Comparison of ENCODE assay signal across 11 mouse cellular contexts in genomic region chr5:104112511-104112910, GRCm38 (mm10). TPM values are rescaled to one million over a fixed set of nuclear protein-coding genes. Genes with fewer than 3 reads are reported as not detected.
DNase-seq lines count a peak whose midpoint lies in the region; ATAC-seq and TF ChIP-seq lines count a peak whose summit lies in the region.
"Had no signal": no experiment of that assay in that cellular context is flagged by ENCODE, and none has a peak within 500 bp of the region (broad histone marks: within the 10 kb centered on the region; RNA-seq: fewer than 3 reads in every experiment).

No protein-coding gene starts in this region.

- peak overlapping the region; percentile 12; the same call in 1 of the 2 replicates for H3K4me3 ChIP-seq in kidney, adult 2 months (ENCODE audit: insufficient read depth, low read depth, low read length)
- H3K4me3 ChIP-seq in embryonic facial prominence, embryonic 13.5 days = peak overlapping the region; percentile 20
- peak overlapping the region; percentile 16 for H3K4me3 ChIP-seq in hindbrain, embryonic 12.5 days
- peak overlapping the region; percentile 19 for H3K4me3 ChIP-seq in midbrain, embryonic 15.5 days
- H3K4me3 ChIP-seq in liver, embryonic 12.5 days = no peak overlapping the region

- no peaks in the 10 kb centered on the region for H3K27me3 ChIP-seq in kidney, adult 2 months (replicated peaks; ENCODE audit: control insufficient read depth, insufficient read depth, low read length)
- H3K27me3 ChIP-seq in embryonic facial prominence, embryonic 13.5 days = no peaks in the 10 kb centered on the region
- no peaks in the 10 kb centered on the region for H3K27me3 ChIP-seq in hindbrain, embryonic 12.5 days
- no peaks in the 10 kb centered on the region for H3K27me3 ChIP-seq in midbrain, embryonic 15.5 days (replicated peaks)
- no peaks in the 10 kb centered on the region for H3K27me3 ChIP-seq in liver, embryonic 12.5 days (replicated peaks)

- no peak for DNase-seq in kidney, adult 2 months
- DNase-seq in kidney, postnatal 4 days = no peak
- DNase-seq in gastrocnemius, postnatal 36 days = no peak
- DNase-seq in urinary bladder, postnatal 25 days (ENCODE audit: low spot score) = no peak
- DNase-seq: right cerebral cortex, postnatal 14 days had no signal

- no peaks in the 10 kb centered on the region for H3K9me3 ChIP-seq in embryonic facial prominence, embryonic 13.5 days
- H3K9me3 ChIP-seq in hindbrain, embryonic 12.5 days (replicated peaks) = no peaks in the 10 kb centered on the region
- no peaks in the 10 kb centered on the region for H3K9me3 ChIP-seq in midbrain, embryonic 15.5 days
- no peaks in the 10 kb centered on the region for H3K9me3 ChIP-seq in liver, embryonic 12.5 days (replicated peaks)

- no peak for TF ChIP-seq CTCF in kidney, adult 2 months (conservative IDR thresholded peaks at IDR 0.05; ENCODE audit: insufficient read depth, insufficient read length, low read depth, low read length)

- H3K27ac ChIP-seq in kidney, adult 2 months (ENCODE audit: insufficient read depth, low read depth, low read length) = peak overlapping the region; percentile 52; the same call in 1 of the 2 replicates
- peak overlapping the region; percentile 74 for H3K27ac ChIP-seq in embryonic facial prominence, embryonic 13.5 days
- peak overlapping the region; percentile 83 for H3K27ac ChIP-seq in hindbrain, embryonic 12.5 days
- H3K27ac ChIP-seq in midbrain, embryonic 15.5 days = peak overlapping the region; percentile 75
- no peak overlapping the region for H3K27ac ChIP-seq in liver, embryonic 12.5 days
- H3K27ac ChIP-seq: liver, embryonic 14.5 days had no signal

- H3K4me1 ChIP-seq in kidney, adult 2 months (ENCODE audit: control insufficient read depth, insufficient read depth, low read length) = no peaks in the 10 kb centered on the region
- H3K4me1 ChIP-seq in embryonic facial prominence, embryonic 13.5 days = peaks cover 63% of the 10 kb centered on the region
- peaks cover 72% of the 10 kb centered on the region for H3K4me1 ChIP-seq in hindbrain, embryonic 12.5 days
- H3K4me1 ChIP-seq in midbrain, embryonic 15.5 days = peaks cover 55% of the 10 kb centered on the region
- peaks cover 3% of the 10 kb centered on the region; the same call in 1 of the 2 replicates for H3K4me1 ChIP-seq in liver, embryonic 12.5 days

- intact Hi-C loops in gastrocnemius, postnatal 36 days (cut with DNase I) = no loop called here

- H3K9ac ChIP-seq in embryonic facial prominence, embryonic 13.5 days = peak overlapping the region; percentile 52
- H3K9ac ChIP-seq in hindbrain, embryonic 12.5 days = peak overlapping the region; percentile 38; the same call in 1 of the 2 replicates
- H3K9ac ChIP-seq in midbrain, embryonic 15.5 days = no peak overlapping the region
- no peak overlapping the region for H3K9ac ChIP-seq in liver, embryonic 12.5 days
- H3K9ac ChIP-seq: liver, embryonic 14.5 days had no signal

- ATAC-seq in embryonic facial prominence, embryonic 13.5 days (ENCODE audit: insufficient number of reproducible peaks, insufficient read depth, low FRiP score, low TSS enrichment, low read depth) = no peak
- ATAC-seq in hindbrain, embryonic 12.5 days (ENCODE audit: low FRiP score) = no peak
- no peak for ATAC-seq in midbrain, embryonic 15.5 days (replicated peaks)
- no peak for ATAC-seq in liver, embryonic 12.5 days

- peak overlapping the region; percentile 38 for H3K4me2 ChIP-seq in embryonic facial prominence, embryonic 13.5 days
- H3K4me2 ChIP-seq in hindbrain, embryonic 12.5 days (replicated peaks) = peak overlapping the region; percentile 44
- peak overlapping the region; percentile 15 for H3K4me2 ChIP-seq in midbrain, embryonic 15.5 days
- no peak overlapping the region for H3K4me2 ChIP-seq in liver, embryonic 12.5 days

- 40% methylated on average over 5 of the region's 5 CpGs for WGBS in kidney, adult 2 months
- WGBS in embryonic facial prominence, embryonic 13.5 days = 17% methylated on average over 5 of the region's 5 CpGs
- 12% methylated on average over 5 of the region's 5 CpGs for WGBS in hindbrain, embryonic 12.5 days
- 34% methylated on average over 5 of the region's 5 CpGs for WGBS in midbrain, embryonic 15.5 days
- WGBS in liver, embryonic 12.5 days (ENCODE audit: insufficient replicate concordance) = 16% methylated on average over 5 of the region's 5 CpGs

- TF ChIP-seq POLR2A in kidney, adult 2 months (IDR thresholded peaks at IDR 0.05; ENCODE audit: low read depth, low read length) = no peak

- no peaks in the 10 kb centered on the region for H3K36me3 ChIP-seq in kidney, adult 2 months (ENCODE audit: control insufficient read depth, insufficient read depth, low read length)
- no peaks in the 10 kb centered on the region for H3K36me3 ChIP-seq in embryonic facial prominence, embryonic 13.5 days
- no peaks in the 10 kb centered on the region for H3K36me3 ChIP-seq in hindbrain, embryonic 12.5 days
- H3K36me3 ChIP-seq in midbrain, embryonic 15.5 days (replicated peaks) = no peaks in the 10 kb centered on the region
- no peaks in the 10 kb centered on the region for H3K36me3 ChIP-seq in liver, embryonic 12.5 days

RNA-seq across cellular contexts. Expression of gene Sparcl1, which starts 1.0 kb away (rescaled TPM):
- polyA plus RNA-seq in kidney, adult 2 months (2012; rRNA removed) = 31.6 and 36.4 TPM in 2 replicates
- polyA plus RNA-seq in embryonic facial prominence, embryonic 13.5 days (2015; fragmentation: Nextera tagmentation; extraction: Ambion mirVana) = 46.6 and 53.7 TPM in 2 replicates
- polyA plus RNA-seq in hindbrain, embryonic 12.5 days (2016; fragmentation: Nextera tagmentation; extraction: Ambion mirVana) = 78.8 and 85.8 TPM in 2 replicates
- polyA plus RNA-seq in midbrain, embryonic 15.5 days (2015; fragmentation: Nextera tagmentation; extraction: Ambion mirVana) = 167 and 185 TPM in 2 replicates
- total RNA-seq in gastrocnemius, postnatal 36 days (2021) = 100 to 1,000 TPM; 125 to 142 TPM
- 3.0 and 3.8 TPM in 2 replicates for polyA plus RNA-seq in liver, embryonic 12.5 days (2016; fragmentation: Nextera tagmentation; extraction: Ambion mirVana)

RNA-seq across cellular contexts. Expression of gene Gm17660, which starts 35.1 kb away (rescaled TPM):
- not detected in 2 replicates for polyA plus RNA-seq in kidney, adult 2 months (2012; rRNA removed)
- polyA plus RNA-seq in embryonic facial prominence, embryonic 13.5 days (2015; fragmentation: Nextera tagmentation; extraction: Ambion mirVana) = not detected in 2 replicates
- polyA plus RNA-seq in hindbrain, embryonic 12.5 days (2016; fragmentation: Nextera tagmentation; extraction: Ambion mirVana) = not detected in 2 replicates
- polyA plus RNA-seq in midbrain, embryonic 15.5 days (2015; fragmentation: Nextera tagmentation; extraction: Ambion mirVana) = 0.63 TPM in 1 of 2 replicates, not detected in the other
- total RNA-seq in gastrocnemius, postnatal 36 days (2021) = under 1 TPM in 1 of 2 experiments, not detected in 1; 0.56 TPM
- not detected in 2 replicates for polyA plus RNA-seq in liver, embryonic 12.5 days (2016; fragmentation: Nextera tagmentation; extraction: Ambion mirVana)
- total RNA-seq: gastrocnemius, adult 18-20 months had no signal
- polyA plus RNA-seq: liver, embryonic 14.5 days had no signal

RNA-seq across cellular contexts. Expression of gene Dspp, which starts 58.0 kb away (rescaled TPM):
- not detected in 2 replicates for polyA plus RNA-seq in kidney, adult 2 months (2012; rRNA removed)
- polyA plus RNA-seq in embryonic facial prominence, embryonic 13.5 days (2015; fragmentation: Nextera tagmentation; extraction: Ambion mirVana) = 0.04 TPM in 1 of 2 replicates, not detected in the other
- polyA plus RNA-seq in hindbrain, embryonic 12.5 days (2016; fragmentation: Nextera tagmentation; extraction: Ambion mirVana) = not detected in 2 replicates
- 0.04 TPM in 1 of 2 replicates, not detected in the other for polyA plus RNA-seq in midbrain, embryonic 15.5 days (2015; fragmentation: Nextera tagmentation; extraction: Ambion mirVana)
- total RNA-seq in gastrocnemius, postnatal 36 days (2021) = not detected
- polyA plus RNA-seq in liver, embryonic 12.5 days (2016; fragmentation: Nextera tagmentation; extraction: Ambion mirVana) = not detected in 2 replicates
- total RNA-seq: gastrocnemius, adult 18-20 months had no signal
- polyA plus RNA-seq: liver, embryonic 14.5 days had no signal

Comparison
In these comparisons a context has a peak if more than half of its experiments do, and no peak if none do; other contexts are left out.
1. H3K9ac ChIP-seq: peak in embryonic facial prominence, embryonic 13.5 days (single experiment) and hindbrain, embryonic 12.5 days (single experiment); none in midbrain, embryonic 15.5 days (single experiment) and liver, embryonic 12.5 days (single experiment).